Mouse (Mus musculus): ENCODE data around the gene Sfpq. TPM values are rescaled to one million over a fixed set of nuclear protein-coding genes. Genes with fewer than 3 reads are reported as not detected.
"Not testable (repeated sequence)": the region's sequence is repeated elsewhere in the genome, so short reads cannot be mapped to it uniquely, and the experiment has no call there.

Sfpq gene
- 100 to 1,000 TPM; 271 to 272 TPM for total RNA-seq (2021)
- long read RNA-seq, transcript Sfpq-201 (10 exons, 3,465 nt) = major isoform, 72 of 88 reads
- long read RNA-seq, partial matches to known transcripts = 12 of 88 reads
- long read RNA-seq, other reads (novel, unspliced or antisense) = 4 of 88 reads

DNA sequence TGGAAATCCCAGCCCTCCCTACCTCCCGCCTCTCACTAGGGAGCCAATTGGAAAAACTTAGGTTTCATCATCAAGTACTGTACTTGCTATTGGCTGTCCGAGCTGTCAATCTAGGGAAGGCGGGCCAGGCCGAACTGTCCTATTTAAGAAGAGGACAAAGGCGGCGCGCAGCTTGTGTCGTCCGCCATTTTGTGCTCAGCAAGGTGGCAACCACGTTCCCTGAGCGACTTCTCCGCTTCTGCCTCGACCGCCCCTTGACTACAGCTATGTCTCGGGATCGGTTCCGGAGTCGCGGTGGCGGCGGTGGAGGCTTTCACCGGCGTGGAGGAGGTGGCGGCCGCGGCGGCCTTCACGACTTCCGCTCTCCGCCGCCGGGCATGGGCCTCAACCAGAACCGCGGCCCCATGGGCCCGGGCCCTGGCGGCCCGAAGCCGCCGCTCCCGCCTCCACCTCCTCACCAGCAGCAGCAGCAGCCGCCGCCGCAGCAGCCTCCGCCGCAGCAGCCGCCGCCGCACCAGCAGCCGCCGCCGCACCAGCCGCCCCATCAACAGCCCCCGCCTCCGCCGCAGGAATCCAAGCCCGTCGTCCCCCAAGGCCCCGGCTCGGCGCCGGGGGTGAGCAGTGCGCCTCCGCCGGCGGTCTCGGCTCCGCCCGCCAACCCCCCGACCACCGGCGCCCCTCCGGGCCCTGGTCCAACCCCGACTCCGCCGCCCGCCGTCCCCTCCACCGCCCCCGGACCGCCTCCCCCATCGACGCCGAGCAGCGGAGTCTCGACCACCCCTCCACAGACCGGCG lies at the start of gene Sfpq:
TSS of gene Sfpq (plus strand) at position 174 of the 795 bp plus-strand sequence.
- peak; percentile 98 to 100 for DNase-seq (ENCODE audit: low spot score in 2 of 2)

- peak in 1 of 2 experiments; percentile 50 for DNase-seq (ENCODE audit: low spot score in 2 of 2)
Observed at GRCm38 (mm10) chr4:126977467-126977866, 43.7 kb upstream of the Sfpq start.

DNA sequence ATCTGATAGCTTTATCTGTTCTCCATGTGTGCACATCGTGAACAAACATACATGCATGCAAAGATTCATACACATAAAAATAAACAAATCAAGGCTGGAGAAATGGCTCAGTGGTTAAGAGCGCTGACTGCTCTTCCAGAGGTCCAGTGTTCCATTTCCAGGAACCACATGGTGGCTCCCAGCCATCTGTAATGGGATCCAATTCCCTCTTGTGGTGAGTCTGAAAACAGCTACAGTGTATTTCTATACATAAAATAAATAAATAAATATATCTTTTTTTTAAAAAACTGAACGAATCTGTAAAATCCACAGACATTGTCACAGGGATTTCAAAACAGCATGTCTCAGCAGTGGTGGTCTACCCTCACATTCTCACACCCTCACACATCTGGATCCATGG lies 42.4 kb upstream of the Sfpq start:
- no peak for DNase-seq (ENCODE audit: low spot score in 2 of 2)

GRCm38 (mm10) chr4:126983321-126983720 lies 37.8 kb upstream of the Sfpq start:
- no peak for DNase-seq (ENCODE audit: low spot score in 2 of 2)

GRCm38 (mm10) chr4:126983736-126984525 lies 37.2 kb upstream of the Sfpq start:
- not testable (repeated sequence) for DNase-seq (ENCODE audit: low spot score in 2 of 2)

DNA sequence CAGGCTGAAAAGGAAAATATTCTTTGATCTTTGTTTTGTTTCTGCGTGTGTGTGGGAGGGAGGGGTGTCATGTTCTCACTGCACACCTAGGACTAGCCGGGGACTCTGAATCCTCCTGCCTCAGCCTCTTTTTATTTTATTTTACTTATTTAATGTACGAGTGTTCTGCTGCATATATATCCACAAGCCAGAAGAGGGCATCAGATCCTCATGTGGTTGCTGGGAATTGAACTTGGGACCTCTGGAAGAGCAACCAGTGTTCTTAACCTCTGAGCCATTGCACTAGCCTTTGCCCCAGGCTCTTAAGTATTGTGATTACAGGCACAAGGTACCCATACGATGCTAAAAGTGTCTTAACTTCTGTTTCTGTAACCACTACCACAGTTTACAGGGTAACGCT lies 34.4 kb upstream of the Sfpq start:
- no peak for DNase-seq (ENCODE audit: low spot score in 2 of 2)

- DNase-seq (ENCODE audit: low spot score in 2 of 2) = no peak
Observed at GRCm38 (mm10) chr4:126988503-126988902, 32.6 kb upstream of the Sfpq start.

DNA sequence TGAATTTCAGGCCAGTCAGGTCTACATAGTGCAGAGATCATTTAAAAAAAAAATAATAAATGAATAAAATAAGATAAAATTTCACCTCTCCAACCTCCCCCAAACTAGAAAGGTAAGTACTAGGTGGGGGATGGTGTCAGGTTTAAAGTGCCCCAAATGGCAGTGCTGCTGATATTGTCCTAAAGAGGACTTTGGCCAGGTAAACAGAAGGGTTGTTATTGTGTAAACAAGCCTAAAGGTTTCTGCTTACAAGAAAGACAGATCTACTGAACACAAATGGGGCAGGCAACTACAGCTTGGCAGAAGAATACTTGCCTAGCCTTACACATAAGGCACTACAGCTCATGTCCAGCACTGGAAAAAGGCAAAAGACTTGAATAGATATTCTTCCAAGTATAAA lies 30.6 kb upstream of the Sfpq start:
- DNase-seq (ENCODE audit: low spot score in 2 of 2) = no peak

DNA sequence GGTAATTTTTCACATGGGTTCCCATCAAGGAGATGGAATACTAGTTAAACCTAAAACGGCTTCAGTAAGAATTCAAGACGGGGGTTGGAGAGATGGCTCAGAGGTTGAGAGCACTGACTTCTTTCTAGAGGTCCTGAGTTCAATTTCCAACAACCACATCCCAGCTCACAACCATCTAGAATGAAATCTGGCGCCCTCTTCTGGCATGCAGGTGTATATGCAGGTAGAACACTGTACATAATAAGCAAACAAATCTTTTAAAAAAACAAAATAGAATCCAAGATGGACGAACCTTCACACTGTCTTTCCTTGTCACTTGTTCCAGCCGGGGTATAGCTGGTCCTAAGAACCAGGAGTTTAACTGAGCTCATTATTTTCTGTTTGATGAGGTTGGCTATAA lies 28.8 kb upstream of the Sfpq start:
- no peak for DNase-seq (ENCODE audit: low spot score in 2 of 2)

- not testable (repeated sequence) for DNase-seq (ENCODE audit: low spot score in 2 of 2)
Observed at GRCm38 (mm10) chr4:126999372-126999771, 21.8 kb upstream of the Sfpq start.

- DNase-seq (ENCODE audit: low spot score in 2 of 2) = no peak
Observed at GRCm38 (mm10) chr4:127000601-127001105, 20.5 kb upstream of the Sfpq start.

DNA sequence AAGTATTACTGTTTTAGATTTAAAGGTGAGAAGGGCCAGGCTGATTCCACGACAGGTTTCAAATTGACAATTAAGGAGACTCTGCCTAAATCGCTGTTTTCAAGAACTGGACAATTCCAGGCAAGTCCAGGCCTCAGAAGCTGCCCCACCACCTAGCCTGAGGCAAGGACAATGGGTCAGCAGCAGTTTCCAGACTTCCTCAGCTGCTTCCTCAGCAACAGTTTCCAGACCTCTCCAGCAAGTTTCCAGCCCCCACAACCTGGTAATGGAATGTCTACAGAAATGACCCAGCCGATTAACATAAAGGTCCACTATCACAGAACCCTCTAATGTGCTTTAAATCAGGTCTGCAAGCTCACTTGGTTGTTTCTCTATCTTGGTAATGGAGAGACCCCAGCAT lies 16.7 kb upstream of the Sfpq start:
- no peak for DNase-seq (ENCODE audit: low spot score in 2 of 2)

DNA sequence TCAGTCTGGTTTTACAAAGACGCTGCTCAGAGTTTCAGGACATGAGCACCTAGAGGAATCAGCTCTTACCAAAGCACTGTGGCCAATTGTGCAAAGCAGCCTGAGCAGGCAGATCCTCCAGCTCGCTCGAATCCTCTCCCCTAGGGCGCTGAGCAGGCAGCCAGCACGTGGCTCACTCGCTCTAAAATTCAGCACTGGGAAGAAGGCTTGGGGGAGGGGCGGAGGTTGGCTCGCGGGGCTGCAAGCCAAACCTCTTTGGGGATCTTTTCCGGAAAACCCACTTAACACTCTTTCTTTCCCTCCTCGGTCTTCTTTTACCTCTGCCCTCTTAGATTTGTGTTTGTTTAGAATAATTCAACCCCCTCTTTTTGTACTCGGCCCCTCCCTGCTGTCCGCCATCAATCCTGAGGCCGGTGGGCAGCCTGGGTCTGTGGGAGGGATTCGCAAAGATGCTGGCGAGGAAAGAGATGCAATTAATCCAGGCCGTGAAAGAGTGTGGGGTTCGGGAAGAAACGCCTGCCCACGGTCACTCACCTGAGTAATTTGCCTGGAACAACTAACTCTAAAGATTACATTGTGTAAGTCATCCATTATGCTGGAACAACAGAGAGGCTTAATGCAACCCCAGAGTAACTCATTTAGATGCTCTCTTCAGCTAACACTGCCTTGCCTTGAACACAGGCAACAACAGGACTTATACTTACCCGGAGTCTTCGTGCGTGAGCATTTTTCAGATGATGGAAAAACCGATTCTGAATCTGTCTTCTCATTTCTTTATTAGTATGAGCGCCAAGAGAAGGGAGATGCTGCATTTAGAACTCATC lies 15.8 kb upstream of the Sfpq start:
- DNase-seq (ENCODE audit: low spot score in 2 of 2) = peak; percentile 54 to 67

DNA sequence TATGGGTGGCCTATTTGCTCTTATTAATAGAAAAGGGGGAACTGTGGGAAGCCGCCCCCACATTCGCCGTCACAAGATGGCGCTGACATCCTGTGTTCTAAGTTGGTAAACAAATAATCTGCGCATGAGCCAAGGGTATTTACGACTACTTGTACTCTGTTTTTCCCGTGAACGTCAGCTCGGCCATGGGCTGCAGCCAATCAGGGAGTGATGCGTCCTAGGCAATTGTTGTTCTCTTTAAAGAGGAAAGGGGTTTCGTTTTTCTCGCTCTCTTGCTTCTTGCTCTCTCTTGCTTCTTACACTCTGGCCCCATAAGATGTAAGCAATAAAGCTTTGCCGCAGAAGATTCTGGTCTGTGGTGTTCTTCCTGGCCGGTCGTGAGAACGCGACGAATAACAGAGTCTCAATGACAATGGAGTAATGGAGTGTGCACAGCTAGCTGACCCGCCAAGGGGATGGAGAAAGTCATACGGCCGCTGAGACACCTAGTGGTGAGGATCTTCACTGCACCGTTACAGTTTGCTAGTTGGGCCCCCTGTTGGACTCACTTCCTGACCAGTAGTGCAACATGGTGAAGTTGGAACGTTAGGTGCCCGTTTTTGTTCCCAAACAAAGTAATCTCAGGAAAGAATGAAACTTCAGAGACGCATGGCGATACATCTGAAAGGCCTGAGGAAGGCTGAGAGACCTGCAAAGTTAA lies 5.7 kb upstream of the Sfpq start:
- DNase-seq (ENCODE audit: low spot score in 2 of 2) = peak; percentile 75 to 93

DNA sequence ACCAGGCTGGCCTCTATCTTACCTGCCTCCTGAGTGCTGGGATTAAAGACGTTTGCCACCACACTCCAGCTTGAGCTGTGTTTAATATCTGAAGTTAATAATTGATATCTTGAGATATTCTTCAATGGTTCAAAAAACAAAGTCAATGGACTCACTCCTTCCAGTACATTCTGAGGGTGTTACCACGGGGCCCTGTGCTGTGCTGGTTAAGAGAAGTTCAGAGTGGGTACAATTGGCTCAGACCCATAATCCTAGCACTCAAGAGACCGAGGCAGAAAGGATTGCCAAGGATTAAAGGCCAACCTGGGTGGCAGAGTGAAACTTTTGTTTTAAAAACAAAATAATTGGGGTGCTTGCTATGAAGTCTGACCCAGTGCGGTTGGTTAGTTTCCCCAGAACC lies 4.8 kb upstream of the Sfpq start:
- DNase-seq (ENCODE audit: low spot score in 2 of 2) = no peak

DNA sequence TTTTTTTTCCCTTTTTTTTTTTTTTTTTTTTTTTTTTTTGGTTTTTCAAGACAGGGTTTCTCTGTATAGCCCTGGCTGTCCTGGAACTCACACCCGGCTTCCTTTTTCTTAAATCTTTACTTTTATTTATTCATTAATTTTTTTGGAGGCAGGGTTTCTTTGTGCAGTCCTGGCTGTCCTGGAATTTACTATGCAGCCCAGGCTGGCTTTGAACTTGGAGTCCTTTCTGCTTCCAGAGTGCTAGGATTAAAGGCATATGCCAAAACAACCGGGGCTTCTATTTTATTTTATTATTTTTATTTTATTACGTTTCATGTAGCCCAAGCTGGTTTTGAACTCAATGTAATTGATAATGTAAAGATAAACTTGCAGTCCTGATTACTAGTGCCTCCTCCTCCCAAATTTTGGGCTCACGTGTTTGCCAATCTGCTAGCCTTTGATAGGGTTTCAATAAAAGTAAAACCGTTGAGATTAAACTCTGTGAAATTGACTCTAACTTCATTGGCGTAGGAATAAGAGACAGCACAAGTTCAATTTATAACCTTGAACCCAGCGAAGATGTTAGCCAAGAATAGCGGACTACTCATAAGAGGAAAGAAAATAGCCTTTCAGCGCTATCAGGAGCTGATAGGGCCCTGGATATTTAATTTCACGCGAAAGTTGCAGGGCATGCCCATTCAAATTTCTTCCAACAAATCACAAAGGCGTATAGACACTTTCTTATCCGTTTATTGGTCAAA lies 543 bp upstream of the Sfpq start:
- no peak for DNase-seq (ENCODE audit: low spot score in 2 of 2)

DNA sequence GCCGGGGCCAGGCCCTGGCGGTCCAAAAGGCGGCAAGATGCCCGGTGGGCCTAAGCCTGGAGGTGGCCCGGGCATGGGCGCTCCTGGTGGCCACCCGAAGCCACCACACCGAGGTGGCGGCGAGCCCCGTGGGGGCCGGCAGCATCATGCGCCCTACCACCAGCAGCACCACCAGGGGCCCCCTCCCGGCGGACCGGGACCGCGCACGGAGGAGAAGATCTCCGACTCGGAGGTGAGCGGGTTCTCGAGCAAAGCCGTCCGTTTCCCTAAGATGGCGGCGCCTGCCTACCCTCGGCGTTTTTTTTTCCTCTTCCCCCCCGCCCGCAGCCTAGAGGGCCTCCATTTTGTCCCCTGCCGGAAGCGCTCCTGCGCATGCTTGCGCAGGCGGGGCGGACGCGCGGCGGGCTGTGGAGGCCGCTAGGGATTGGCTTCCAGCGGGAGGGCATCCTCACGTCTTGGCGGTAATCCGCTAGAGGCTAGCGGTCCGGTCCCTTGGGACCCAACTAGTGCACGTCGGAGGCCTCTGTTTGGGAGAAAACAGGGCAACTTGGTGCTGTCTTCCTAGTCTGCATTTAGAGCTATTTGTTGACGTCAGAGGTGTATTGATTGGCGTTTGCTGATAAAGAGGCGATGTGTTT lies 984 bp downstream of the Sfpq start:
- peak; percentile 82 to 83 for DNase-seq (ENCODE audit: low spot score in 2 of 2)

DNA sequence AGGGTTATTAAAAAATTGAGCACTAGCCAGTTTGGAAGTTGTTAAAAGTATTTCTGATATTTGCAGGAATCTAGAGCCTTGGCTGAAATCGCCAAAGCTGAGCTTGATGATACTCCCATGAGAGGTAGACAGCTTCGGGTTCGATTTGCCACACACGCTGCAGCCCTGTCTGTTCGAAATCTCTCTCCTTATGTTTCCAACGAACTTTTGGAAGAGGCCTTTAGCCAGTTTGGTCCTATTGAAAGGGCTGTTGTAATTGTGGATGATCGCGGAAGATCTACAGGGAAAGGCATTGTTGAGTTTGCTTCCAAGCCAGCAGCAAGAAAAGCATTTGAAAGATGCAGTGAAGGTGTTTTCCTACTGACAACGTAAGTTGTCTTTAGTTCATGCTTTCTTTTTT lies 2.1 kb downstream of the Sfpq start:
- DNase-seq (ENCODE audit: low spot score in 2 of 2) = no peak

DNA sequence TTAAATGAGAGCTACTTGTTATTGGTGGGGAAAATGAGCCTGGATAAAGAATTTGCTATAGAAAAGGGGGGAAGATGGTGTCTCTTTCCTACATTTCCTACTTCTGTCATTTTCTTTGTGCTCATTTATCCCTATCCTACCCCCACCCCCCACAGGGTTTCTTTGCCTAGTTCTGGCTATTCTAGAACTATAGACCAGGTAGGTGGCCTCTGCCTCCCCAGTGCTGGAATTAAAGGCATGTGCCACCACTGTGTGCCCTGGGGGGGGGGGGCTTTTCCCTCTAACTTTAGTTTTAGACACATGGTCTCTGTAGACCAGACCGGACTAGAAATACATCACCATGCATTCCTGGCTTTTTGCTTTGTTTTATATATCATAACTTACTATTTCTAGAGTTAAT lies 3.1 kb downstream of the Sfpq start:
- DNase-seq (ENCODE audit: low spot score in 2 of 2) = no peak
